Mouse (Mus musculus): ENCODE measurements at regions not wholly inside any gene's neighbourhood (a gene's known extent, or its start where the extent isn't known, plus 50 kb on each side); places are given as distances from the start of the nearest gene placed in this dataset.
"Not testable (repeated sequence)": the region's sequence is repeated elsewhere in the genome, so short reads cannot be mapped to it uniquely, and the experiment has no call there.

DNA sequence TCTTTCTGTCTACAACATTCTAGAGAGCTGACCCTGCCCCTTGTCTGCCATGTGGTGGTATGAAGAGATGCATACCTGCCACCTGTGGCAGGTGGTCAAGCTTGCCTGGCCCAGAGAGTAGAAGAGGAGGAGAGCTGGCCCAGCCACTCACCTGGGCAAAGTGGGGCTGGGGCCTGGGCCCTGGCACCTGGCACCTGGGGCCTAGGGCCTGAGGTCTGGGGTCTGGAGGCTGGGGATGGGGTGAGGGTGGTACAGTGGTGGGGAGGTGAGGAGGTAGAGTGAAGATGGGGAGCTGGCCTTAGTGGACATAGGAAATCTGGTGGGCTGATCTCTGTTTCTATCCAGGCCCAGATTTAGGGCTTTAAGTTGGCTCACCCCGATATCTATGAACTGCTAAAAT is 733.1 kb downstream of the Rab28 start:
- Histone ChIP-seq H3K36me3 (ENCODE audit: control insufficient read depth, insufficient read depth) (no peaks in the 10 kb centered on the region), H3K27me3 (ENCODE audit: control insufficient read depth, insufficient read depth, low read depth, low read length) (no peaks in the 10 kb centered on the region), H3K27ac (ENCODE audit: low read length) (no peak overlapping the region), H3K4me3 (ENCODE audit: low read depth, low read length) (no peak overlapping the region), H3K4me2 (ENCODE audit: low read depth, low read length) (no peak overlapping the region), H3K4me1 (ENCODE audit: control insufficient read depth, low read depth, low read length) (no peaks in the 10 kb centered on the region), H3K9me3 (replicated peaks; ENCODE audit: control insufficient read depth, low read length) (no peaks in the 10 kb centered on the region), H3K9ac (ENCODE audit: low read depth, low read length) (no peak overlapping the region)
- no peak for ATAC-seq (ENCODE audit: low read depth)
- 46% methylated on average over 1 of the region's 1 CpGs for WGBS (ENCODE audit: insufficient replicate concordance)

- WGBS (ENCODE audit: insufficient replicate concordance), result 4% methylated on average over 4 of the region's 4 CpGs
- Histone ChIP-seq H3K4me3 (ENCODE audit: low read depth, low read length) (no peak overlapping the region), H3K9ac (ENCODE audit: low read depth, low read length) (no peak overlapping the region), H3K4me1 (ENCODE audit: control insufficient read depth, low read depth, low read length) (no peaks in the 10 kb centered on the region), H3K9me3 (replicated peaks; ENCODE audit: control insufficient read depth, low read length) (no peaks in the 10 kb centered on the region), H3K27me3 (ENCODE audit: control insufficient read depth, insufficient read depth, low read depth, low read length) (no peaks in the 10 kb centered on the region), H3K27ac (ENCODE audit: low read length) (no peak overlapping the region), H3K4me2 (ENCODE audit: low read depth, low read length) (no peak overlapping the region), H3K36me3 (ENCODE audit: control insufficient read depth, insufficient read depth) (no peaks in the 10 kb centered on the region)
- peak; percentile 30; the same call in 1 of the 2 replicates for ATAC-seq (ENCODE audit: low read depth)
Observed at GRCm38 (mm10) chr5:40952901-40953595, 754.9 kb downstream of the Rab28 start.

GRCm38 (mm10) chr5:40929127-40929526 is 778.8 kb downstream of the Rab28 start:
- Histone ChIP-seq H3K9me3 (replicated peaks; ENCODE audit: control insufficient read depth, low read length) (no peaks in the 10 kb centered on the region), H3K9ac (ENCODE audit: low read depth, low read length) (no peak overlapping the region), H3K27ac (ENCODE audit: low read length) (no peak overlapping the region), H3K4me1 (ENCODE audit: control insufficient read depth, low read depth, low read length) (no peaks in the 10 kb centered on the region), H3K27me3 (ENCODE audit: control insufficient read depth, insufficient read depth, low read depth, low read length) (no peaks in the 10 kb centered on the region), H3K4me3 (ENCODE audit: low read depth, low read length) (no peak overlapping the region), H3K4me2 (ENCODE audit: low read depth, low read length) (no peak overlapping the region), H3K36me3 (ENCODE audit: control insufficient read depth, insufficient read depth) (no peaks in the 10 kb centered on the region)
- 61% methylated on average over 3 of the region's 3 CpGs for WGBS (ENCODE audit: insufficient replicate concordance)
- ATAC-seq (ENCODE audit: low read depth), result no peak

- H3K27me3 ChIP-seq (ENCODE audit: control insufficient read depth, insufficient read depth, low read depth, low read length), result no peaks in the 10 kb centered on the region
Observed at GRCm38 (mm10) chr5:40920920-40921319, 787.0 kb downstream of the Rab28 start.

DNA sequence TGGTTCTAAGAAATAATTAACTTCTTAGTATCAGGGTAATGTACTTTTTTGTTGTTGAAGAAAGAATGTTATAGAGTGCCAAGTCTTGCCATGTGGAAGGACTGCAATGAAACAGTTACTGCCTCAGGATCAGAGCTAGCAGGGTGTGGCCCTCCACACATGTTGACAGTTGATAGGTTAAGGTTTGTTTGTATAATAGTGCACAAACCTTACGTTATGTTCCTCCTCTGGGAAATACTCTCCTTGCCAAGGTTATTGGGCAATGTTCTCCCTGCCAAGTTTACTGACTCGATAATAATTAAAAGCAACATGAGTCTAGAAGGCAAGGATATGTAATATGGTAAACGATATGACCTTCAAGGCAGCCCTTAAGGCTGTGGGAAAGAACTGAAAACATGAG is 799.2 kb downstream of the Rab28 start:
- WGBS (ENCODE audit: insufficient replicate concordance), result 54% methylated on average over 3 of the region's 3 CpGs
- no peak for ATAC-seq (ENCODE audit: low read depth)
- no peaks in the 10 kb centered on the region for H3K9me3 ChIP-seq (replicated peaks; ENCODE audit: control insufficient read depth, low read length)

More at GRCm38 (mm10) chr5:40920920-40921319, 787.0 kb downstream of the Rab28 start:
- Histone ChIP-seq H3K4me2 (ENCODE audit: low read depth, low read length) (no peak overlapping the region), H3K4me1 (ENCODE audit: control insufficient read depth, low read depth, low read length) (no peaks in the 10 kb centered on the region), H3K9ac (ENCODE audit: low read depth, low read length) (no peak overlapping the region), H3K27ac (ENCODE audit: low read length) (no peak overlapping the region), H3K4me3 (ENCODE audit: low read depth, low read length) (no peak overlapping the region), H3K9me3 (replicated peaks; ENCODE audit: control insufficient read depth, low read length) (no peaks in the 10 kb centered on the region), H3K36me3 (ENCODE audit: control insufficient read depth, insufficient read depth) (no peaks in the 10 kb centered on the region)
- WGBS (ENCODE audit: insufficient replicate concordance), result 33% methylated on average over 2 of the region's 2 CpGs
- ATAC-seq (ENCODE audit: low read depth), result no peak

GRCm38 (mm10) chr5:40901742-40902141 is 806.2 kb downstream of the Rab28 start:
- no peaks in the 10 kb centered on the region for H3K4me1 ChIP-seq (ENCODE audit: control insufficient read depth, low read depth, low read length)
- no peaks in the 10 kb centered on the region for H3K9me3 ChIP-seq (replicated peaks; ENCODE audit: control insufficient read depth, low read length)
- H3K9ac ChIP-seq (ENCODE audit: low read depth, low read length), result no peak overlapping the region
- H3K36me3 ChIP-seq (ENCODE audit: control insufficient read depth, insufficient read depth), result no peaks in the 10 kb centered on the region
- H3K4me2 ChIP-seq (ENCODE audit: low read depth, low read length), result no peak overlapping the region
- H3K27me3 ChIP-seq (ENCODE audit: control insufficient read depth, insufficient read depth, low read depth, low read length), result no peaks in the 10 kb centered on the region
- no peak for ATAC-seq (ENCODE audit: low read depth)
- no peak overlapping the region for H3K27ac ChIP-seq (ENCODE audit: low read length)
- WGBS (ENCODE audit: insufficient replicate concordance), result 46% methylated on average over 1 of the region's 1 CpGs
- no peak overlapping the region for H3K4me3 ChIP-seq (ENCODE audit: low read depth, low read length)

More for the DNA sequence above, 799.2 kb downstream of the Rab28 start:
- no peaks in the 10 kb centered on the region for H3K4me1 ChIP-seq (ENCODE audit: control insufficient read depth, low read depth, low read length)
- no peak overlapping the region for H3K27ac ChIP-seq (ENCODE audit: low read length)
- H3K4me3 ChIP-seq (ENCODE audit: low read depth, low read length), result no peak overlapping the region
- no peak overlapping the region for H3K9ac ChIP-seq (ENCODE audit: low read depth, low read length)
- H3K4me2 ChIP-seq (ENCODE audit: low read depth, low read length), result no peak overlapping the region
- no peaks in the 10 kb centered on the region for H3K36me3 ChIP-seq (ENCODE audit: control insufficient read depth, insufficient read depth)
- no peaks in the 10 kb centered on the region for H3K27me3 ChIP-seq (ENCODE audit: control insufficient read depth, insufficient read depth, low read depth, low read length)

DNA sequence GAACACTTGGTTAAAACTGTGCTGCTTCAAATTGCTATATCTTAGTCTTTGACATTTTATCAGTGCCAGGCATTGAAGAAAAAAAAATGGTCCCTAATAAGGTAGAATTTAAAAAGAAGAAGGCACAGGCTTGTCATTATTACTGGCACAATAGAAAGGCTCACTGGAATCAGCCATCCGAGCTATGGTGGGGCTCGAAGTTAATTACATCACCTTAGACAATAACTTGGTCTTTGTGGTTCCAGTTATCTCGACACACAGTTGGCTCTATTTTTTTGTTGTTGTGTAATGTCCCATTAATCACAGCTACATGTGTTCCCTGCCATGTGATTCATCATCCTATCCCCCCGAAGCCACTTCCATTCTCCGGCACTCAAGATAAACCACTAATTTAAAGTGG is 825.1 kb downstream of the Rab28 start:
- Histone ChIP-seq H3K9me3 (replicated peaks; ENCODE audit: control insufficient read depth, low read length) (no peaks in the 10 kb centered on the region), H3K27me3 (ENCODE audit: control insufficient read depth, insufficient read depth, low read depth, low read length) (no peaks in the 10 kb centered on the region), H3K4me2 (ENCODE audit: low read depth, low read length) (no peak overlapping the region), H3K4me3 (ENCODE audit: low read depth, low read length) (no peak overlapping the region), H3K27ac (ENCODE audit: low read length) (no peak overlapping the region), H3K36me3 (ENCODE audit: control insufficient read depth, insufficient read depth) (no peaks in the 10 kb centered on the region), H3K9ac (ENCODE audit: low read depth, low read length) (no peak overlapping the region), H3K4me1 (ENCODE audit: control insufficient read depth, low read depth, low read length) (no peaks in the 10 kb centered on the region)
- ATAC-seq (ENCODE audit: low read depth), result no peak
- WGBS (ENCODE audit: insufficient replicate concordance), result 43% methylated on average over 5 of the region's 5 CpGs

DNA sequence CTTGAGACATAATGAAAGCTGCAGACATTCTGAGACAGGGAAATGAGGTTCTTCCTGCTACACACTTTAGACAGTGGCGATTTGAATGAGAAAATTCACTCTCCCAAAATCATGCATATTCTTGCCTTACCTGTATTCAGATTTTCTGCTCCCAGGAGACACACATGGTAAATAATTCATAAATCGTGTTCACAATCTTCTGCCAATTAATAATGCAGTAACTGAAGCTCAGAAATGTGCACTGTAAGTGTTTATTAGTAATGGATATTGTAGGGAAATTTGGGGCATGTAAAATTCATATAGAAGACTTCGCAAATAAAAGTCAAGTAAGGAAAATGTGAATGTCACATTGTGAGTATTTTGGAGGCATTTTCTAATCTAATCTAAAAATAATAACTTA is 830.2 kb downstream of the Rab28 start:
- Histone ChIP-seq H3K27me3 (ENCODE audit: control insufficient read depth, insufficient read depth, low read depth, low read length) (no peaks in the 10 kb centered on the region), H3K27ac (ENCODE audit: low read length) (no peak overlapping the region), H3K9me3 (replicated peaks; ENCODE audit: control insufficient read depth, low read length) (no peaks in the 10 kb centered on the region), H3K9ac (ENCODE audit: low read depth, low read length) (no peak overlapping the region), H3K4me1 (ENCODE audit: control insufficient read depth, low read depth, low read length) (no peaks in the 10 kb centered on the region), H3K4me2 (ENCODE audit: low read depth, low read length) (no peak overlapping the region), H3K4me3 (ENCODE audit: low read depth, low read length) (no peak overlapping the region), H3K36me3 (ENCODE audit: control insufficient read depth, insufficient read depth) (no peaks in the 10 kb centered on the region)
- ATAC-seq (ENCODE audit: low read depth), result no peak
- WGBS (ENCODE audit: insufficient replicate concordance), result 44% methylated on average over 3 of the region's 3 CpGs

DNA sequence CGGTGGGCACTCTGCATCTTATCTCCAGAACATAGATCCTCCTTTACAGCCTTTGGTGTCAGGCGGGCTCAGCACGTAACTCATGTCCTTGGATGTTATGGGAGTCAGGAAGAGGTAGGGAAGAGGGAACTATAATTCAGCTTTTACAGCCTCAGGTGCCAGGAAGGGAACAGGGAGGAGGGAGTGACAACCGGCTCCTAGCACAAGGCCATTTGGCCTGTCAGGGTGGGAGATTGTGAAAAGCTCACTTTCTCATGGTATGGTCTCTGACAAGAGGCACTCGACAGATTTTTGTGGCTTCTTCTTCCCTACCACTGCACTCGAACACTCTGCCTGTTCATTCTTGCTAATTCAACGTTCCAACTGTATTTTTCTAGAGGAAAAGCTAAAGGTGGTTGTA is 845.6 kb downstream of the Rab28 start:
- H3K9ac ChIP-seq (ENCODE audit: low read depth, low read length); H3K4me2 ChIP-seq (ENCODE audit: low read depth, low read length); H3K4me3 ChIP-seq (ENCODE audit: low read depth, low read length); H3K4me1 ChIP-seq (ENCODE audit: control insufficient read depth, low read depth, low read length); H3K9me3 ChIP-seq (replicated peaks; ENCODE audit: control insufficient read depth, low read length); H3K36me3 ChIP-seq (ENCODE audit: control insufficient read depth, insufficient read depth); H3K27ac ChIP-seq (ENCODE audit: low read length); ATAC-seq (ENCODE audit: low read depth); H3K27me3 ChIP-seq (ENCODE audit: control insufficient read depth, insufficient read depth, low read depth, low read length): not testable (repeated sequence)
- WGBS (ENCODE audit: insufficient replicate concordance), result 64% methylated on average over 7 of the region's 7 CpGs
